Mouse (Mus musculus) liver, embryonic 14.5 days (tissue): Measurements from ENCODE around the gene Ppp1r21.

Experiments
- CTCF ChIP-seq: IDR thresholded peaks from 2 replicates; pipeline ENCODE4 v1.5.1; 2016; ENCODE audit warnings: antibody characterized with exemption, low read depth, control low read depth
- EP300 ChIP-seq: IDR thresholded peaks from 2 replicates; pipeline ENCODE4 v1.6.1; 2016; ENCODE audit warnings: antibody characterized with exemption, low read depth

DNA sequence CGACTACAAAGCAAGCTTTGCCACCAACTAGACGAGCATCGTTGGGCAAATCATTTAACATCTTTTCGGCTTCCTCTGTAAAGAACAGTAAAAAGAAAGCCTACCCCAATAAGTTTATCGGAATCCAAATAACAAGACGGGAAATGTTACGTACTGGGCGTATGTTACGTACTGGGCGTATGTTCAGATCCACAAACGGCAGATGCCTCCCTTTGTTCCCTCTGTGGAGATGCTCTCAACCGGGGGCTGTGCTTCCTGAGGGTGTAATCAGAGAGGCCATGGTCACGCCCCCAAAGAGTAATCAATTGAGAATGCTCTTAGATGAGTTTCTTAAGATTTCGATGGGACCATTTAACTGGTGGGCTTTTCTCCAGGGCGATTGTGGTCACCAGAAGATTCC, 79.4 kb downstream of the Ppp1r21 start:
- TF ChIP-seq CTCF (no peak), EP300 (no peak)
